Mouse (Mus musculus): ENCODE data around the gene As3mt.

DNA sequence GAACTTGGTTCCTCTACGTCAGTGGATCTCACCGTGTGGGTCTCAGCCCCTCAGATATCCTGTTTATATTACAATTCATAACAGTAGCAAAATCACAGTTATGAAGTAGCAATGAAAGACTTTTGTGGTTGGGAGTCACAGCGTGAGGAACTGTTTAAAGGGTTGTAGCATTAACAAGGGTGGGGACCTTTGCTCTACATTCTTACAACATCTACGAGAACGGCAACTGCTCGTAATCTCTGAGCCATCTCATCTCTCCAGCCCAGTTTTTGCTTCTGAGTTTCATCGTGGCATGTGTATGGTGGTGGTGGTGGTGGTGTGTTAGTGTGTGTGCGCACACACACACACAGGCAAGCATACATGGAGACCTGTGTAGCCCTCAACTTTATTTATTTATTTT is 7.0 kb downstream of the As3mt start:
- no peak for TF ChIP-seq CTCF (IDR thresholded peaks at IDR 0.05; ENCODE audit: control insufficient read depth, insufficient read depth, low read length)
- TF ChIP-seq POLR2A (IDR thresholded peaks at IDR 0.05; ENCODE audit: borderline replicate concordance, control insufficient read depth, low read depth, low read length) = no peak
